Mouse (Mus musculus): ENCODE measurements at regions not wholly inside any gene's neighbourhood (a gene's known extent, or its start where the extent isn't known, plus 50 kb on each side); places are given as distances from the start of the nearest gene placed in this dataset.

GRCm38 (mm10) chr1:137129116-137129515, 168.9 kb upstream of the Nr5a2 start:
- DNase-seq (ENCODE audit: low spot score): no peak
- no peak overlapping the region for H3K4me2 ChIP-seq (ENCODE audit: low read depth, low read length, poor library complexity, severe bottlenecking)
- WGBS: 66% methylated on average over 9 of the region's 9 CpGs
- H3K27me3 ChIP-seq (ENCODE audit: insufficient read depth, low read length): no peaks in the 10 kb centered on the region
- H3K4me3 ChIP-seq (ENCODE audit: low read depth, low read length): no peak overlapping the region
- ATAC-seq (ENCODE audit: low FRiP score): no peak
- no peak overlapping the region for H3K9ac ChIP-seq (replicated peaks; ENCODE audit: low read length, poor library complexity, severe bottlenecking)
- TF ChIP-seq CTCF (IDR thresholded peaks at IDR 0.05): no peak
- H3K36me3 ChIP-seq (ENCODE audit: insufficient read depth, low read length): no peaks in the 10 kb centered on the region
- no peaks in the 10 kb centered on the region for H3K9me3 ChIP-seq (ENCODE audit: low read length)
- H3K4me1 ChIP-seq (ENCODE audit: insufficient read depth, low read length): no peaks in the 10 kb centered on the region
- H3K27ac ChIP-seq (ENCODE audit: low read depth, low read length): no peak overlapping the region

- DNase-seq (ENCODE audit: low spot score): no peak
- H3K9ac ChIP-seq (replicated peaks; ENCODE audit: low read length, poor library complexity, severe bottlenecking): no peak overlapping the region
- TF ChIP-seq CTCF (IDR thresholded peaks at IDR 0.05): peak; percentile 32
- no peaks in the 10 kb centered on the region for H3K36me3 ChIP-seq (ENCODE audit: insufficient read depth, low read length)
- H3K4me2 ChIP-seq (ENCODE audit: low read depth, low read length, poor library complexity, severe bottlenecking): no peak overlapping the region
- H3K27me3 ChIP-seq (ENCODE audit: insufficient read depth, low read length): no peaks in the 10 kb centered on the region
- H3K9me3 ChIP-seq (ENCODE audit: low read length): no peaks in the 10 kb centered on the region
- no peak for ATAC-seq (ENCODE audit: low FRiP score)
- H3K4me3 ChIP-seq (ENCODE audit: low read depth, low read length): no peak overlapping the region
- no peaks in the 10 kb centered on the region for H3K4me1 ChIP-seq (ENCODE audit: insufficient read depth, low read length)
- WGBS: 75% methylated on average over 3 of the region's 3 CpGs
- H3K27ac ChIP-seq (ENCODE audit: low read depth, low read length): no peak overlapping the region
These were observed 157.6 kb upstream of the Nr5a2 start for GRCm38 (mm10) chr1:137117866-137118265.

- Histone ChIP-seq H3K4me1 (ENCODE audit: insufficient read depth, low read length) (no peaks in the 10 kb centered on the region), H3K9me3 (ENCODE audit: low read length) (no peaks in the 10 kb centered on the region), H3K4me2 (ENCODE audit: low read depth, low read length, poor library complexity, severe bottlenecking) (no peak overlapping the region), H3K36me3 (ENCODE audit: insufficient read depth, low read length) (no peaks in the 10 kb centered on the region), H3K9ac (replicated peaks; ENCODE audit: low read length, poor library complexity, severe bottlenecking) (no peak overlapping the region), H3K27me3 (ENCODE audit: insufficient read depth, low read length) (no peaks in the 10 kb centered on the region), H3K27ac (ENCODE audit: low read depth, low read length) (no peak overlapping the region), H3K4me3 (ENCODE audit: low read depth, low read length) (no peak overlapping the region)
- no peak for TF ChIP-seq CTCF (IDR thresholded peaks at IDR 0.05)
- 90% methylated on average over 2 of the region's 2 CpGs for WGBS
- no peak for ATAC-seq (ENCODE audit: low FRiP score)
- DNase-seq (ENCODE audit: low spot score): no peak
These were observed 146.2 kb upstream of the Nr5a2 start for GRCm38 (mm10) chr1:137106444-137106843.

GRCm38 (mm10) chr1:137091762-137092161, 131.5 kb upstream of the Nr5a2 start:
- ATAC-seq (ENCODE audit: low FRiP score): no peak
- no peak overlapping the region for H3K9ac ChIP-seq (replicated peaks; ENCODE audit: low read length, poor library complexity, severe bottlenecking)
- H3K4me2 ChIP-seq (ENCODE audit: low read depth, low read length, poor library complexity, severe bottlenecking): peak overlapping the region; percentile 5
- WGBS: 6% methylated on average over 9 of the region's 9 CpGs
- H3K4me3 ChIP-seq (ENCODE audit: low read depth, low read length): no peak overlapping the region
- H3K36me3 ChIP-seq (ENCODE audit: insufficient read depth, low read length): no peaks in the 10 kb centered on the region
- no peak for TF ChIP-seq CTCF (IDR thresholded peaks at IDR 0.05)
- peak; percentile 69 for DNase-seq (ENCODE audit: low spot score)
- no peaks in the 10 kb centered on the region for H3K9me3 ChIP-seq (ENCODE audit: low read length)
- no peaks in the 10 kb centered on the region for H3K4me1 ChIP-seq (ENCODE audit: insufficient read depth, low read length)
- H3K27me3 ChIP-seq (ENCODE audit: insufficient read depth, low read length): no peaks in the 10 kb centered on the region
- H3K27ac ChIP-seq (ENCODE audit: low read depth, low read length): no peak overlapping the region

- H3K36me3 ChIP-seq (ENCODE audit: insufficient read depth, low read length): no peaks in the 10 kb centered on the region
- no peak overlapping the region for H3K4me2 ChIP-seq (ENCODE audit: low read depth, low read length, poor library complexity, severe bottlenecking)
- ATAC-seq (ENCODE audit: low FRiP score) (no peak), DNase-seq (ENCODE audit: low spot score) (no peak)
- H3K4me3 ChIP-seq (ENCODE audit: low read depth, low read length): no peak overlapping the region
- TF ChIP-seq CTCF (IDR thresholded peaks at IDR 0.05): no peak
- no peaks in the 10 kb centered on the region for H3K9me3 ChIP-seq (ENCODE audit: low read length)
- H3K27ac ChIP-seq (ENCODE audit: low read depth, low read length): no peak overlapping the region
- 87% methylated on average over 10 of the region's 10 CpGs for WGBS
- no peak overlapping the region for H3K9ac ChIP-seq (replicated peaks; ENCODE audit: low read length, poor library complexity, severe bottlenecking)
- H3K27me3 ChIP-seq (ENCODE audit: insufficient read depth, low read length): no peaks in the 10 kb centered on the region
- H3K4me1 ChIP-seq (ENCODE audit: insufficient read depth, low read length): no peaks in the 10 kb centered on the region
These were observed 127.9 kb upstream of the Nr5a2 start for GRCm38 (mm10) chr1:137088148-137088547.

- TF ChIP-seq CTCF (IDR thresholded peaks at IDR 0.05): no peak
- Histone ChIP-seq H3K9ac (replicated peaks; ENCODE audit: low read length, poor library complexity, severe bottlenecking) (no peak overlapping the region), H3K4me1 (ENCODE audit: insufficient read depth, low read length) (no peaks in the 10 kb centered on the region), H3K4me2 (ENCODE audit: low read depth, low read length, poor library complexity, severe bottlenecking) (no peak overlapping the region), H3K36me3 (ENCODE audit: insufficient read depth, low read length) (no peaks in the 10 kb centered on the region), H3K4me3 (ENCODE audit: low read depth, low read length) (no peak overlapping the region), H3K27ac (ENCODE audit: low read depth, low read length) (no peak overlapping the region), H3K27me3 (ENCODE audit: insufficient read depth, low read length) (no peaks in the 10 kb centered on the region), H3K9me3 (ENCODE audit: low read length) (no peaks in the 10 kb centered on the region)
- 85% methylated on average over 3 of the region's 3 CpGs for WGBS
- ATAC-seq (ENCODE audit: low FRiP score) (no peak), DNase-seq (ENCODE audit: low spot score) (no peak)
These were observed 126.5 kb upstream of the Nr5a2 start for GRCm38 (mm10) chr1:137086766-137087165.
